Mouse (Mus musculus): Measurements from ENCODE around the gene Prss27.

Prss27 gene

DNA sequence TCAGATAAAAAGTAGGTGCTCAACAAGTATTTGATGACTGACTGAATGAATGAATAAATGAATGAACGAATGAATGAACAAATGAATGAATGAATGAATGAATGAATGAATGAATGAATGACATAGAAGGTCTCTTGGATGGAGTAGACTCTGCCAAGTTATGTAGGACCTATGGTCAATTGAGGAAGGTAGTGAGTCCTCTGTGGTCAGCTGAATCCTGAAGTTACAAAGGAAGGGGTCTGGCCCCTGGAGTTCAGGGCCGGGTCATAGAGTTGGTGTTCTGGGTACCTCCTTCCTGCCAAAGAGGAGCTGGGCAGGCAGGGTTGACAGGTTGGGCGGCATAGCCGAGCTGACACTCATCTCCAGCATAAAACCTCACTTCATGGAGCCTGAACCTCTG, at the start of gene Prss27:
Prss27 (plus strand) TSS at position 301 of the 400 bp plus-strand sequence.
- DNase-seq: no peak

DNA sequence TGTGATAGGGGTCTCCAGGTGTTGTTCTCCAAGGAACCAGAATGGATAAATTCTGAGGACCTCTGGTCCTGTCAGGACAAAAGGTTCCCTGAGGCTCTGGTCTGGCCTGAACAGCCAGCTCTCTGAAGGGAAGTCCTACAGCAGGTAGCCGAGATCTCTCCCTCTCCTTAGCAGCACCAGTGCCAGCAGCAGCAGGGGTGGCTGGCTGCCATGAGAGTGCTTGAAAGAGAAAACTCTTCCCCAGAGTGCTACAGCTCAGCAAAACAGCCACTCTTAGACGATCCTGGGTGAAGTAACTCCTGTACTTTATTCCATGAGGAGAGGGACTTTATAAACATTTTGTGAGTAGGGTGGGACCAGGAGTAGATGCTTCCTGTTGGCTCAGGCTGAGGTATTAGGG, 48.1 kb upstream of the Prss27 start:
- no peak for DNase-seq

DNA sequence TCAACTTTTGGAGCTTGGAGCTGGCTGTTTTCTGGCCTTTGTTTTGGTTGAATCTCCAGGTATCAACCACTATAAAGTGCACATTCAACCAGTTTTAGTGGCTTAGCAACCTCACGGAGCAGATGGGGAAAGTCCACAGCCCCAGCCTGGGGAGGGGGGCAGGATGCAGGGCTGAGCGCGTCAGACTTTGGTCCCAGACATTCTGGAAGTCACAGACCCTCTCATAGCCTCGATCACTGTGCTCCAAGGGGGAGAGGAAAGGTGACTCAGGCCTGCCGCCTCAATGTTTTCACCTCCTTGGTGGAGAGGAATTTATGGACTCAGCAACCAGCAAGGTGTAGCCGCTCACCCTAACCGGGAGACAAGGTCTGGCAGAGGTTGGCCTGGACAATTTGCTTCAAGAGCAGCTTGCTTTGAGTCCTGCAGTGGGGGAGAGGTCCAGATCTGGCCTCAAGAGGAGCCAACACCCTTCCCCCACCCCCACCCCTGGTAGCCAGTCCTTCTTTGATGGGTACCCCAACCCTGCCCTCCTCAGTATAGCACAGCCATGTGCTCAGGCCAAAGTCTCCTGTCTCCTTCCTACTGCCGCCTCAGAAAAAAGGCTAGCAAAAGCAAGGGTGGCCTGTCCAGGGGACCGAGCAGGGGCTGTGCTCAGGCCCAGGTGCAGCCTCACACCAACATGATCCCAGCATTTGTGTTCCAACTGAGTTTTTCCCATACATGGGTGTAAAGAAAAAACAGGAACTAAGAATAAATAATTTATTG, 45.0 kb upstream of the Prss27 start:
- no peak for DNase-seq

DNA sequence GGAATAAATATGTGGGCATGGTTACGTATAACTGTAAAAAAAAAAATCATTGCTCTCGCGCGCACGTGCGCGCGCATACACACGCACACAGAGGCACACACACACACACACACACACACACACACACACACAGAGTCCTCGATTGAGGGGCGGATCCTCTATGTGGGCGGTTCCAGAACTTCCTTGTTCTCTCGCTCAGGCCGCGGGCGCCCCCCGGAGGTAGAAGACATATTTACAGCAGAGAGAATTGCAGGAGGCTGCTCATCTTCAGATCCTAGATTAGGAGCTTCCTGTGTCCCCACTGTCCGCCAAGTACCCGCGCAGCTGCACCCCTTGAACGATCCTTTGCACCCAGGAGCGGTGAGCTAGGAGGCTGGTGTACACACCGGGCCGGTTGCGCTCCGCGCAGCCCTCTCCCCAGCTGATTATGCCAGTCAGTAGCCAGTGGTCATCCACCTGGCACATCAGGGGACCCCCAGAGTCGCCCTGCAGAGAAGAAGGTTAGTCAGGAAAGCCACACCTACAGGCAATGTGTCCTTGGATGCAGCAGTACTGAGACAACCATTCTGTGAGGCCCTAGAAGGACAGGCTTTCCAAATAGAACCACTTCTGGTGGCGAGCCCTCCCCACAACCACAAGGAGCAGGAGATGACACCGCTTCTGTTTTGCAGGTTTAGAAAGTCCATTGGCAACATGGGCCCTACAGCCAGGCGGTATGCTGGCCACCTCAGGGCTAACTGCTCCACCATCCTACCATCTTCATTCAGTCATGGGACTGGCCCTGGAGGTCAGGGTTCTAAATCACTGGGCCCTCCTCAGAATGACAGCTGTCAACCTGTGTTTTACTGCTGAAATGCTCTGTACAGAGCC, 44.1 kb upstream of the Prss27 start:
- peak; percentile 78 for DNase-seq

DNA sequence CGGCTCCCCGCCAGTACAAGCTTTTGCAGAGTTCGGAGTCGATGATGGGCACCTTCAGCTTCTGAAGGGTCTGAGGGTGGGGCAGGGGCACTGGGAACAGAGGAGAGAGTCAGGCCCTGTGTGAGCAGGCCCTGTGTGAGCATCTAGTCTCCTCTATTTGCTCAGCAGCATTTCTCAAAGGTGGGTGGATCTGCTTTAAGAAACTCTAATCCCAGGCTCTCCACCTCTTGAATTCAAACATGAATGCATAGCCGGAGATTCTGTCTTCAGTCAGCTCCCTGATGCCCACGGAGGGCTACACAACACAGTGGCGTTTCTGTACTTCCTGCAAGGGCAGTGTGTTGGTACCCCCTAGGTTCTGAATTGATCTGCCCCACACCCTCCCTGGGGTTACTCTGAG, 43.3 kb upstream of the Prss27 start:
- no peak for DNase-seq

DNA sequence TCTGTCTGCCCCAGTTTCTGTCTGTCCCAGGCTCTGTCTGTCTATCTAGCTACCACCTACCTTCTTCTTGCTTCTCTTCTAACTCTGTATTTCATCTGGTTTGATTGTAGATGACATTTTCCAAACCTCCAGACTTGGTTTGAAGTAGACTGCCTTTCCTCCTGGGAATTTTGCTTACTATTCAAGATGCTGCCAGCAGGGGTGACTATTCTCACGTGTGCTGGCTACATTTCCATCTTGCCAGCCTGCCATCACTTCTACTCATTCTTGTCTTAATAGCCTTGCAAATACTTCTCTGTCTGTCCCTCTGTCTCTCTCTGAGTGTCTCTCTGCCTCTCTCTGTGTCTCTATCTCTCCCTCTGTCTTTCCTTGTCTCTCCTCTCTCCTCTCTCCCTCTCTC, 42.5 kb upstream of the Prss27 start:
- no peak for DNase-seq

DNA sequence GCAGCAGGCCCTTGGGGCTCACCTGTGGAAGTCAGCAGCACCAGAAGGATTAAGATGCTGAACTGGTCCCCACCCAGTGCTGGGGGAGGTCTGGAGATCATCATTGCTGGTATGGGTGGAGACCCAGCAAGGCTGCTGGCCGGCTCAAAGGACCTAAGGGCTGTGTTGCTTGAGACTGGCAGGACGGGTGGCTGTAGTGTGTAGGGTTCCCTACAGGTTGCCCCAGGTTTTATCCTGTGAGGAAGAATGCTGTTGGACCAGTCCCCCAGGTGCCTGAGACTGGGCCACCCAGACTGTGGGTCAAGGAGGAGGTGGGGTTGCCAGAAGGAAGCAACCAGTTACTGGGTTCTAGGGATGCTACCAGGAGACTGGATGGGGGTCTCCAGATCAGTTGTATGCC, 40.0 kb upstream of the Prss27 start, which contains the start of gene Prss22:
Prss22 (minus strand) TSS at position 200 of the 400 bp plus-strand sequence.
- no peak for DNase-seq

DNA sequence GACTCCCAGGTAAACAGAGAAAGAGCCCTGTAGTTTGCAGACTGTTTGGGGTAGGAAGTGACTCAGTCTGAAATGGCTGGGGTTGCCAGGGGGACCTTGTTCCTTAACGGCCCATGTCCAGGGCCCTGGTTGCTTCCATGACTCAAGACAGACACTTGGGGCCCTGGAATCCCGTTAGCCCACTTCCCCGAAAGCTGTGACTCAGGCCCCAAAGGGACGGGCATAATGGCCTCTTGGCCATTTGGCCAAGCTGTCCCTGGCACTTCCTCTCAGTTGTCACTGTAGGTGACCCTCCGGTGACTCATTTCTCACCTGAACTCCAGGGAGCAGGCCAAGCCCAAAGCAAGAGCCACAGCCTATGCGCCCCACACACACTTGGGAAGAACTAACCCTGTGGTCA, 39.6 kb upstream of the Prss27 start:
- no peak for DNase-seq

DNA sequence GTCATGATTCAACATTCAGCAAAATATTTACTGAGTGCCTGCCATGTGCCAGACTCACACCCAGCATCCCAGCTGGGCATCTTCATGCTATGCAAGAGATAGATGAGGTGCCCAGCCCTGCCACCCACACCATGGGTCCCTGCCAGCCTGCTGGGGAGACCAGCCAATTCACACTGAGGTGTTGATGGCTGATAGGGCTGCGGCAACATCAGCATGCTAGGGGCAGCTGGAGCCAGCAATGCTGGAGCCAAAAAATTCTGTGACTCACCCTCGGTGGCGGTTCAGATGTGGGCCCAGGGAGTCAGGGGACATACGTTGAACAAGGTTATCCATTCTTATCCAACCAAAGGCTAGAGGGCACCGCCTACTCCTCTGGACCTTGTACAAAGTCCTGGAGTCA, 37.5 kb upstream of the Prss27 start:
- DNase-seq: no peak

DNA sequence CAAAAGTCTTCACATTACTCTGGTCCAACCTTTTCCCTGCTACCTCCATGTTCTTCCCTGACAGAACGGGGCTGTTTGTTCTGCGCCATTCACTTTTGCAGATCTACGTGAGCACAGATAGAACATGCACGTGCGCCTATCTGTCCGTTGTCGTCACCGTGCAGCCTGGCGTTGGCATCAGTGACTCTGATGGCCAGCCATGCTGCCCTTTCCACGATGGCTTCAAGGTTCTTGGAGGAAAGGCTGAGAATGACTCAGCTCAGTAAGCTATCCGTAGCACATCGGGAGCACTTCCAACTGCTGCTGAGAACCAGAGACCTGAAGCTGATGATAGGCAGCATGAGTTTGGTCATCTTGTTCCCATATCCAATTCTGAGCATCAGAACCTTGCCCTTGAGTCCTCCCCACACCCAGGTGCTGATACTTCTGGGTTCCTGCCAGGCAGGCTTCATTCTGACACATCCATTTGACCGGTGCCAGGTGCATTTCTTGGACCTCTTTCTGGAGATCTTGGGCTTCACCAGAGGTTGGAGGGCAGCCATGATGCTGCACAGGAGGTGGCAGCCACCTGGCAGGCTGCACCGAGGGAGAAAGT, 33.8 kb upstream of the Prss27 start:
- DNase-seq: peak; percentile 31

DNA sequence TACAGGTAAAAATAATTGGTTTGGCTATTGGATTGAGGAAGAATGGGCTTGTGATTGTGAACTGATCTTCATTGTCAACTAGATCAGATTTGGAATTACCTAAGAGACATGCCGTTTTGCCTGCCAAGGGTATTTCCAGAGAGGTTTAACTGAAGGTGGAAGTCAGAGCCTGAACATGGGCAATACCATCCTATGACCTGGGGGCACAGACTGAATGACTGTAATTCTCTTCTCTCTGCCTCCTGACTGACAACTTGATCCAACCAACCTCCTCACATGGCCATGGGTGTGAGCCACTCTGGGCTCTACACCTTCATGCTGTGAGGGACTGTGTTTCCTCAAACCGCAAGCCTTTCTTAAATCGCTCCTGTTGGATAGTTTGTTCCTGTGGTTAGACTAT, 32.9 kb upstream of the Prss27 start:
- no peak for DNase-seq

DNA sequence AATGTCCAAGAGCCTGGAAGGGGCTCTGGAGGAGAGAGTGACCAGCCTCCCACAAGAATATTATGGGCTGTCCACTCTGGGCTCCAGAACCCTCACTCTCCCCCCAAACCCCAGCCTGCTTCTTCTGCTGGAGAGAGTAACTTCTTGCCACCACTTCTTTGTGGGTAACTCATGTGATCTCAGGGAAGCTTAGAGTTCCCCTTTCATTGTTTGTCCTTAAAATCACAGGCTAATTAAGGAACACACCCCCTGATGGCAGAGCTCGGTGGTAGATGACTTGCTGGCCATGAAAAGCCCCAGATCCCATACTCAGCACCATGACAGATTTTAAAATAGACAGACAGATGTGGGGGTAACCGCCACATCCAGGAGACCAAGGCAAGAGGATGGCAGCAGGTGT, 31.0 kb upstream of the Prss27 start:
- no peak for DNase-seq

DNA sequence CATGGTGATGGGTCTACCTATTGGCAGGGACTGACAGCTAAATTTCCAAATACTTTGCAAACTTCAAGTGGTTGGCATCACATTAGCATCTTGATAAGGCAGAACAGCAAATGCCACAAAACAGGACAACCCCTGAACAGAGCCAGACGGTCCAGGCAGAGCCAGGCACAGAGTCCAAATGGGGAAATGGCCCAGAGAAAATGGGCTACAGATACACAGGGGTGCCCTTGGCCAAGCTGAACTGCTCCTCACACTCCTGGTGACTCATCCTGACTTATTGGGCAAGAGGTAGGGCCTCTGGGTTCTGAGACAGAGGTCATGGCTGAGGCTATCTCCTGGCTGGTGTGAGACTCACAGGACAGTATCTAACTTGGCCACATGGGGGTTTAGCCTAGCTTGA, 30.6 kb upstream of the Prss27 start:
- no peak for DNase-seq

DNA sequence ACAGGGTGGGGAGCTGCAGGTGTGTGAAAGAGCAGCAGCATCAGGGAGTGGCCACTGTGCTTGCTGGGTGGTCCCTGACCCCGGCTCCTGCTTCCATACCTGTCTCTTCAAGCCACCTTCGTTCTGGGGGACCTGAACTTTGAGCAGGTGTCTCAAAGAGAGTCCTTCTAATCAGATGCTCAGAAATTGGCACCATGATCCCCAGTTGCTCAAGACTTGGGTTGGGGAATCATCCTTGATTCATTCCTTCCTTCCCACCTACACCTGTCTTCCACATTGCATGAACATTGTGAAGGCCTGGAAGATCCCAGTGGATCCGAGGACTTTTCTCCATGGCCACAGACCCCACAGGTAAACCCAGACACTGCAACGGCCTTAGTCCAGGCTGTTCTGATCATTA, 29.8 kb upstream of the Prss27 start:
- no peak for DNase-seq

DNA sequence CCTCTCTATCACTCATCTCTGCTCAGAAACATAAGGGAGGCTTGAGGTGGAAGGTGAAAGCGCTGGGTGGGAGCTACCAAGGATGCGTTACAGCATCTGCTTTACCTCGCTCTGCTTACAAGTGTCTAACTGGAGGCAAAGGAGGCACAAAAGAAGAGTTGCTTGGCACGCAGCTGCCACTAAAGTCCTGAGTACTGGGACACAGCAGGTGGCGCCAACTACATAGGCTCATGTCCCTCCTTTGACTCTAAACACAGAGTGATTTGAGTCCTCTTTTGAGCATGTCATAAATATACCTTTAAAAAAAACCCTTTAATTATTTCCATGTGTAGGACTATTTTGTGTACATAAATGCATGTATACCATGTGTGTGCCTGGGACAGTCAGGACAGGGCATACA, 28.3 kb upstream of the Prss27 start:
- no peak for DNase-seq

DNA sequence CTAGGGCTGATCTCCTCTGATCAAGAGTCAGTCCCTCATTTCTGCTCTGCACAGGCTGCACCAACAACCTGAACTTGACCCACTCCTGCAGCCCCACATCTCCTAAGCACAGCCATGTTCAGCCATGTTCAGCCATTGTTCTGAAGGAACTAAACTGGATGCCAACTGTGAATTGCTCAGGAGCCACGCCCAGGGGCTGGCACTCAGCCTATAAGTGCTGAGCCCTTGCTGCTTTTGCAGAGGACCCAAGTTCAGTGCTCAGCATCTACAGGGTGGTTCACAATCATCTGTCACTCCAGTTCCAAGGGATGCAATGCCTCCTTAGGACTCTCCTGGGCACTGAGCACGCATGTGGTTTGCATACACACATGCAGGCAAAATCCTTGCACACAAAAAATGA, 25.0 kb upstream of the Prss27 start:
- no peak for DNase-seq

DNA sequence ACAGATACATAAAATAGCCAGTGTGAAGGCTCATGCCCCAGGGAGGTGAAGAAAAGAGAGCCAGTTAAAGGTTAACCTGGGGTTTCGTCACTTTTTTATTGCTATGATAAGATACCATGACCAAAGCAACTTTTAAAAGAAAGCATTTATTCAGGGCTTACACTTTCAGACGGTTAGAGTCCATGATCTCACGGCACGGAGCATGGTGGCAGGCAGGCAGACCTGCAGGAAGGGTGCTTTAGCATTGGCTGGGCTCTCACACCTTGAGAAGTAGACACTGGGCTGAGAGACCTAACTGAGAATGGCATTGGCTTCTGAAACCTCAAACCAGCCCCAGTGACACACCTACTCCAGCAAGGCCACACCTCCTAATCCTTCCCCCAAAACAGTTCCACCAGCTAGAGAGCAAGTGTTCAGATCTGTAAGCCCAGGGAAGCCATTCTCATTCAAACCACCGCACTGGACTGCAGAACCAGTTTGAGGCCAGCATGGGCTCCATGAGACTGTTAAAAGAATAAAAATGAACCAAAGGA, 23.4 kb upstream of the Prss27 start:
- DNase-seq: no peak

DNA sequence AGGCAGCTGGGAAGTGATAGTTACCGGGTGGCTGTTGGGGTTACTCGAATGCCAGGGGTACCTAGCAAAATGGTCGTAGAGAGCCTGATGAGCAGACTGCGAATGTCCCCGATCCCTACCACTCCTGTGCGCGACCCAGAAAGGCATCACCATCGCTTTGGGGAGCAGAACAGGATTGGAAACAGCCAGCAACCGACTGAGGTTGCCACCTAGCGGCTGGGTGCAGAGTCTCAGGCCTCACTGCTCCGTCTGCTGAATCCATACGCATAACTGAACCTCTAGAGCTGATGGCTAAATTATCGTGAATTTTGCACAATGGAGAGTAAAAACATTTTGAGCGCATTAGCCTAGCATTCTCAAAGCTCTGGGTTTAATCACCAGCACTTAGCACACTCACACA, 22.2 kb upstream of the Prss27 start:
- DNase-seq: no peak

DNA sequence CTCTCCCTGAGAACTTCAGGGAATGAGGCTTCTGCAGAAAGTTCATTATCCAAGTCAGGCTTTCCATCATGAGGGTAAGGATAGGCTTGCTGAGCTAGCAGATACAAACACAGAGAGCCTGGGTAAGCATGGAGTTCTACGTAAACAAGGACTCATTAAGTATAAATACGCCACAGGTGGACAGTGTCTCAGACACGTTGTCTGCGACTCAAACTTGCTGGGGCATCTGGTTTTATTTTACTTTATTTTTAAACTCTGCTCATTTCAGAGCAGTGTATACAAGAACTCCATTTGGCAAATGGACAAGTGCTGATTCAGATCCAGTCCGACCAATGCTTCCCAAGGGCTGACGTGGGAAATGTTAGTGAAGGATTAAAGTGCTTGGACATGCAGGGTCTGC, 17.2 kb upstream of the Prss27 start:
- no peak for DNase-seq

DNA sequence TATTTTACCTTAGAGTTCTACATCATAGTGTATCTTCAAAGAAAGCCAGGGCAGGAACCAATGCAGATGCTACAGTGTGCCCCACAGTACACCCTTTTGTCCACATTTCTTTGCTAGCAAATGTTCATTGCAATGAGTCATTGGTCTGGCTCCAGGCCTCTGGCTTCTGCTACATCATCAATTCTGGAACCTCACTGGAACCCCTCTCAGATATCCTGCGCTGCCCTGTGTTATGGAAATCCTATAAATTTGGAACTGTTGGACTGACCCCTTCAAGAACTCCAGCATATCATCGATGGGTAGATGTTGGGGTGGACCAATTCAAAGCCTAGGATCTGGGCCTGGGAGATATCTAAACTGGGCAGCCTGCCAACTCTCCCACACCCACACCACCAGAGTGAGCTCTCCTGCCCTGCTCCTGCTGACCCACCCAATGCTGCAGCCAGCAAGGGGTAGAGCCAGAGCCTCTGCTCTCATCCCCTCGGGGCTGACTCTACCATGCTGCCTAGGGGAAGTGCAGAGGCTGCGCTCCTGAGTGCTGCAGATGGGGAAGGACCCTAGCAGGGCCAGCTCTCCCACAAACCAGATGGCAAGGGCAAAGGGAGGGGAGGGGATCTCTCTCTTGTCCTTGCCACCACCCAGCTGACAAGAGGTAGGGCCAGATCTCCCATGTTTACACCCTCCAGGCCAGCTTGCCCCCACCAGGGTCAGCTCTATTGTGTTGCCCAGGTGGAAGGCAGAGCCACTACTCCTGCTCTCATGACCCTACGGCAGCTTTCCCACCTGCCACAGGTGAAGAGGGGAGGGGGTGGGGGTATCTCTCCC, 16.4 kb upstream of the Prss27 start:
- DNase-seq: no peak

DNA sequence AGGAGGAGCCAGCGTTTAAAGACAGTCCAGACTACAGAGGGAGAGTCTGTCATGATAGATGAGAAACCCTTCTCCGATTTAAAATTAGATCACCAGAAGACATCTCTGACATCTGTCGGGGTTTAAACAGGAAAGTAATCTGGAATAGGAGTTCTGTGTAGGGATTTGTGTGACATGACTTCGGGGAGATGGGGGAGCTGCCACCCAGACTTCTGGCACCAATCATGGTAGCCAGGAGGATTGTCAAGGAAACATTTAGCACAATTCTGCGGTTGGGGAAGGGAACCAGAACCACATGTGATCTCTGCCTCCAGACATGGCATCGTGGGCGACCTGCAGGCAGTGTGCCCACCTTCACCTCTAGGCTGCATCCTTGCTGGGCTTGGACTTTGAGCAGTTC, 8.5 kb upstream of the Prss27 start:
- no peak for DNase-seq

DNA sequence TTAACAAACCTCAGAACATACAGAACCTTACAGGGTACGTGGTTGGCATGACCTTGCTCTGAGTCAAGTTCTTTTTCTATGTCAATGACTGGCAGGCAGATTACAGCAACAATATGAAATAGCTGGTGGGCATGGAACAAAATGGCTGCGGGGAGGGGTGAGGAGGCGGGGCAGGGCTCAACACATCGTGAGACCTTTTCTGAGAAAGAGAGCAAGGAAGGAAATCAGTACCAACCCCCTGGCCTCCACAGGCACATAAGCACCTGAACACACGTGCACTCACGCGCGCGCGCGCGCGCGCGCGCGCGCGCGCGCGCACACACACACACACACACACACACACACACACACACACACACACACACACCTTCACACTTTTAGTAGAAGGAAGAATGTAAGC, 7.4 kb upstream of the Prss27 start:
- no peak for DNase-seq

DNA sequence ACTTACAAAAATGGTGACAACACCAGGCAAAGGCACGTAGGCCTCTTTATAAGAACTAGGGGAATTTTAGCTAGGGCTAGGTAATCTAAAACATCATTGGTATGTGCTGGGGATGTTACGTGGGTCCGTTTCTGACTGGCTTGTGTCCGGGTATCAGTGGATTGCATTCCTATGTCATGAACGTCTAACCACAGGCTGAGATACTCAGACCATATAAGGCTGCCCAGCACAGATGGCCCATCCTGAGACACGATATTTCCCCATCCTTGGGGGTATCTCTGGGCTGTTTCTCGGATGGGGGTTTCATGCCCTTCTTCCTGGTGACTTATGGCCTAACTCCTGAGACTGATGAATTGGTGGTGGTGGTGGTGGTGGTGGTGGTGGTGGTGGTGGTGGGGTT, 2.9 kb upstream of the Prss27 start:
- DNase-seq: no peak

All from cerebellum, adult 11 months (tissue).